Mouse (Mus musculus) heart, embryonic 11.5 days (tissue): ENCODE data around the gene Upk3a. TPM values are rescaled to one million over a fixed set of nuclear protein-coding genes. Genes with fewer than 3 reads are reported as not detected.

Experiments used
- ATAC-seq: fragments of 200-750 bp; cut with Nextera tagmentation; replicated peaks from 2 replicates; pipeline ENCODE4 v1.8.0; 2017; ENCODE audit warnings: moderate library complexity; ENCODE audit not compliant: insufficient number of reproducible peaks, low FRiP score, low TSS enrichment
- H3K27ac ChIP-seq: fragments of 300-500 bp; sonication (generic); 2 replicates; pipeline ENCODE4 v1.5.1; 2014; ENCODE audit warnings: mild to moderate bottlenecking, low read depth, low read length
- H3K27me3 ChIP-seq: fragments of 300-500 bp; sonication (generic); 2 replicates; pipeline ENCODE4 v1.6.1; 2014; ENCODE audit warnings: mild to moderate bottlenecking, low read length, mixed read lengths; ENCODE audit not compliant: control insufficient read depth, insufficient read depth
- H3K36me3 ChIP-seq: fragments of 300-500 bp; sonication (generic); 2 replicates; pipeline ENCODE4 v1.6.1; 2014; ENCODE audit warnings: mild to moderate bottlenecking, low read length, moderate library complexity, mixed read lengths; ENCODE audit not compliant: control insufficient read depth, insufficient read depth
- H3K4me1 ChIP-seq: fragments of 300-500 bp; sonication (generic); 2 replicates; pipeline ENCODE4 v1.6.1; 2014; ENCODE audit warnings: low read length; ENCODE audit not compliant: control insufficient read depth, insufficient read depth
- H3K4me2 ChIP-seq: fragments of 300-500 bp; sonication (generic); 2 replicates; pipeline ENCODE4 v1.6.1; 2014; ENCODE audit warnings: mild to moderate bottlenecking, moderate library complexity
- H3K4me3 ChIP-seq: fragments of 300-500 bp; sonication (generic); 2 replicates; pipeline ENCODE4 v1.5.1; 2014; ENCODE audit warnings: low read depth, low read length
- H3K9ac ChIP-seq: fragments of 300-500 bp; sonication (generic); 2 replicates; pipeline ENCODE4 v1.6.1; 2014; ENCODE audit warnings: mild to moderate bottlenecking, low read depth, low read length, moderate library complexity
- H3K9me3 ChIP-seq: fragments of 300-500 bp; sonication (generic); replicated peaks from 2 replicates; pipeline ENCODE4 v1.6.1; 2016; ENCODE audit warnings: low read length; ENCODE audit not compliant: control insufficient read depth
- WGBS: fragments of 180-500 bp; shearing (Covaris S2); extraction: QIAGEN DNeasy Blood & Tissue Kit; methylation state at CpG from one replicate; pipeline ENCODE4 v1.1.7; 2014; ENCODE audit not compliant: insufficient replicate concordance; 5-methylcytosine and 5-hydroxymethylcytosine counted together
- polyA plus RNA-seq: library from polyadenylated mRNA; unstranded; fragments of >200 nt; fragmentation: Nextera tagmentation; extraction: Ambion mirVana; gene quantifications from 2 replicates; pipeline ENCODE4 v1.2.1, GENCODE M21; 2014

Upk3a gene
- polyA plus RNA-seq = not detected in 2 replicates

DNA sequence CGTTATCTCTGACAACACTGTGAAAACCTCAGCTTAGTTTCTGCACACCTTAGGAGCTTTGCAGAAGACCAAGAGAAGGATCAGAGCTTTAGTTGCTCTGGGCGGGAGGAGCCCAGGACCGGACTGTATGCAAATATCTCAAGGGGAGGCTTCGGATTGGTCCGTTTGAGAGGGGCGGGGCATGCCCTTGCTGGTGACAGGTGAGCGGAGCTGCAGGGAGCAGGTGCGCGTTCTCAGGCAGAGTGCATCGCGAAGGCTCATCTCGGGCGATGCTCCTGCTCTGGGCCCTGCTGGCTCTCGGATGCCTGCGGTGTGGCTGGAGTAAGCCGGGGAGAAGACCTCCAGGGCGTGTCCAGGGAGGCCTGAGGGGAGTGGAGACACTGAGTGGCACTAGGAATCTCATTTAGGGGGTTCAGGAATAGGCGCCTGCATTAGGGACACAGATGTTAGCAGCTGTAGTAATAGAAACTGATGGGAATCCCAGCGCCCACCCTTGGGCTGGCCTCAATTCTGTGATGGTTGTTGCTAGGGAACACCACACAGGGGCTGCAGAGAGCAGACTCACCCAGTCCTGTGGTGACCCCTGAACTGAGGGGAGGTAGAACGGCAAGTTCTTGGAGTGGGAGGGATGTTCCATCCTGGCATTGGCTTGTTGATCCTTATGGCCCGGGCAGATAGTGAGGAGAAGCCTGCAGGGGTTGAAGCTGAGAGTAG is at the start of gene Upk3a:
Upk3a (plus strand) TSS at position 191 of the 714 bp plus-strand sequence.
- 5% methylated on average over 21 of the region's 21 CpGs for WGBS
- no peak for ATAC-seq
- no peaks in the 10 kb centered on the region for H3K9me3 ChIP-seq
- H3K36me3 ChIP-seq = no peaks in the 10 kb centered on the region
- no peak within 1 kb of the TSS for H3K4me3 ChIP-seq
- H3K9ac ChIP-seq = 0 out of 2 replicates have a peak within 1 kb of the TSS, but pooled peaks have one; percentile 6
- H3K27ac ChIP-seq = no peak within 1 kb of the TSS
- H3K4me1 ChIP-seq = peaks cover 16% of the 10 kb centered on the region
- H3K4me2 ChIP-seq = peak within 1 kb of the TSS; percentile 25
- peaks cover 15% of the 10 kb centered on the region for H3K27me3 ChIP-seq

GRCm38 (mm10) chr15:84968534-84968933 is 48.4 kb upstream of the Upk3a start:
- H3K4me1 ChIP-seq = no peaks in the 10 kb centered on the region
- no peaks in the 10 kb centered on the region for H3K36me3 ChIP-seq
- no peak overlapping the region for H3K4me3 ChIP-seq
- WGBS = 84% methylated on average over 4 of the region's 4 CpGs
- no peak overlapping the region for H3K9ac ChIP-seq
- no peaks in the 10 kb centered on the region for H3K9me3 ChIP-seq
- H3K27ac ChIP-seq = no peak overlapping the region
- H3K27me3 ChIP-seq = no peaks in the 10 kb centered on the region
- no peak overlapping the region for H3K4me2 ChIP-seq
- ATAC-seq = no peak

GRCm38 (mm10) chr15:84972860-84973543 is 43.9 kb upstream of the Upk3a start:
- Histone ChIP-seq H3K9ac (no peak overlapping the region), H3K4me3 (no peak overlapping the region), H3K9me3 (no peaks in the 10 kb centered on the region), H3K36me3 (no peaks in the 10 kb centered on the region), H3K4me1 (peaks cover 5% of the 10 kb centered on the region; the same call in 1 of the 2 replicates), H3K27ac (no peak overlapping the region), H3K27me3 (no peaks in the 10 kb centered on the region), H3K4me2 (no peak overlapping the region)
- WGBS = 75% methylated on average over 8 of the region's 8 CpGs
- no peak for ATAC-seq

DNA sequence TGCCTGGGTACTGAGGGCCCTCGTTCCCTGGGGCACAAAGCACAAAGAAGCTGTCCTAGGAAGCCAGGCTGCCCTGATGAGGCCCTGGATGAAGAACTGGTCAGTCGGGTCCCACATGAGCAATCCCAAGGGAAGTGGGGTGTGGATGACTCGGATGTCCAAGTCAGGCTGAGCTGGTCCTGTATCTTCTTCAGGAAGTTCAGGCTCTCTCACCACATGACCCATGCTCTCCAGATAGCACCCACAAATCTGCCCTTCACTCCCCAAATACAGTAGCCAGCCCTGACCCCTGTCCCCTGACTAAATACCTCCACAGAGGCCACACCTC is 43.4 kb upstream of the Upk3a start:
- ATAC-seq = no peak
- Histone ChIP-seq H3K27ac (no peak overlapping the region), H3K4me2 (no peak overlapping the region), H3K9me3 (no peaks in the 10 kb centered on the region), H3K27me3 (no peaks in the 10 kb centered on the region), H3K9ac (no peak overlapping the region), H3K4me1 (peaks cover 5% of the 10 kb centered on the region; the same call in 1 of the 2 replicates), H3K36me3 (no peaks in the 10 kb centered on the region), H3K4me3 (no peak overlapping the region)
- 62% methylated on average over 3 of the region's 3 CpGs for WGBS

GRCm38 (mm10) chr15:84975729-84976128 is 41.2 kb upstream of the Upk3a start:
- H3K27me3 ChIP-seq = no peaks in the 10 kb centered on the region
- no peaks in the 10 kb centered on the region for H3K9me3 ChIP-seq
- H3K9ac ChIP-seq = no peak overlapping the region
- H3K4me1 ChIP-seq = peaks cover 5% of the 10 kb centered on the region; the same call in 1 of the 2 replicates
- no peak overlapping the region for H3K4me3 ChIP-seq
- WGBS = 28% methylated on average over 4 of the region's 4 CpGs
- H3K4me2 ChIP-seq = no peak overlapping the region
- peak; percentile 33; the same call in 1 of the 2 replicates for ATAC-seq
- no peaks in the 10 kb centered on the region for H3K36me3 ChIP-seq
- no peak overlapping the region for H3K27ac ChIP-seq

GRCm38 (mm10) chr15:84981609-84982313 is 35.2 kb upstream of the Upk3a start:
- Histone ChIP-seq H3K4me3 (no peak overlapping the region), H3K4me2 (no peak overlapping the region), H3K9me3 (no peaks in the 10 kb centered on the region), H3K36me3 (no peaks in the 10 kb centered on the region), H3K4me1 (peaks cover 3% of the 10 kb centered on the region; the same call in 1 of the 2 replicates), H3K9ac (no peak overlapping the region), H3K27me3 (no peaks in the 10 kb centered on the region), H3K27ac (no peak overlapping the region)
- ATAC-seq = no peak
- WGBS = 72% methylated on average over 9 of the region's 9 CpGs

DNA sequence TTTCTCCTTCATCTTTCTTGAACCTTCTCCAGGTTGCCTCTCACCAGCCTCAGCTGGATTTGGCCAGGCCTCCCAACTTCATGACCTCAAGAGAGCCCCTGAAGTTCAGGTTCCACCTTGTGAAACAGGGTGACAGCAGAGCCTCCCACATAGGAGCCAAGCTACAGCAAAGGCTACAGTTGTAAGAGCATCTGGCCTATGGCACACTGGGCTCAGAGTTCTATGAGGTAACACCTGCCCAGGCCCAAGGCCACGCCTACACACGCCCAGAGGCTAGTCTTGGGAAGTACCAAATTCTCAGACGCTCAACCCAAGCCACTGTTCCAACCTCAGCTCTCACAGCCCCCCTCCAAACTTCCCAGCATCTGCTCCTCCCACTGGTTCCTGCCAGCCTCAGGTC is 34.1 kb upstream of the Upk3a start:
- Histone ChIP-seq H3K27ac (no peak overlapping the region), H3K27me3 (no peaks in the 10 kb centered on the region), H3K9ac (no peak overlapping the region), H3K36me3 (no peaks in the 10 kb centered on the region), H3K4me2 (no peak overlapping the region), H3K4me1 (peaks cover 6% of the 10 kb centered on the region; the same call in 1 of the 2 replicates), H3K4me3 (no peak overlapping the region), H3K9me3 (no peaks in the 10 kb centered on the region)
- 84% methylated on average over 3 of the region's 3 CpGs for WGBS
- ATAC-seq = no peak

DNA sequence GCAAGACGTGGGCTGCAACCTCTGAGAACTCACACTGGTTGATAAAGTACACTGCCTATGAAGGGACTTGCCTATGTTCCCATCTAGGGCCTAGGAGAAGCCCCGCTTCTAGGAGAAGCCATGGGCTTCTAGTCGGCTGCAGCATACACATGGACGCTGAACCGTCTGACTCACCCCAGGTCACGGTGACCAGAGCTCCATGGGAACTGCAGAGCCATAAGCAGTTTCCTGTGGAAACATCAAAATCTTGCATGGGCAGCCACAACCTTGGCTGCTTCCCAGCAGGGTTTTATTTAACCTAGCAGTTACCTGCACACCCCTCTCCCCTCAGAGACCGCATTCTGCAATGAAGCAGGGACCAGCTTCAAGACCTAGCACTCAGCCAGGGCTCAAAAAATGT is 33.2 kb upstream of the Upk3a start:
- Histone ChIP-seq H3K27me3 (no peaks in the 10 kb centered on the region), H3K27ac (no peak overlapping the region), H3K4me2 (no peak overlapping the region), H3K9ac (no peak overlapping the region), H3K4me1 (peaks cover 10% of the 10 kb centered on the region), H3K9me3 (no peaks in the 10 kb centered on the region), H3K4me3 (no peak overlapping the region), H3K36me3 (no peaks in the 10 kb centered on the region)
- ATAC-seq = no peak
- WGBS = 79% methylated on average over 7 of the region's 7 CpGs
